Mouse (Mus musculus) urinary bladder, postnatal 14 days (tissue): ENCODE results near the gene Zfp825.
"Not testable (repeated sequence)": the region's sequence is repeated elsewhere in the genome, so short reads cannot be mapped to it uniquely, and the experiment has no call there.

ENCODE experiments used
- DNase-seq: peaks from one replicate; pipeline ENCODE4 v3.0.0; 2021; ENCODE audit warnings: low spot score

Zfp825 gene

GRCm38 (mm10) chr13:74493911-74494679 lies at the start of gene Zfp825:
Zfp825 (minus strand) TSS chr13:74493992.
- peak; percentile 72 for DNase-seq

- not testable (repeated sequence) for DNase-seq
These were observed 41.6 kb upstream of the Zfp825 start for GRCm38 (mm10) chr13:74535418-74535817.

- DNase-seq = peak; percentile 52
These were observed 41.1 kb upstream of the Zfp825 start for GRCm38 (mm10) chr13:74534864-74535263.

GRCm38 (mm10) chr13:74534096-74534495 lies 40.3 kb upstream of the Zfp825 start:
- DNase-seq = no peak

GRCm38 (mm10) chr13:74531251-74531650 lies 37.5 kb upstream of the Zfp825 start:
- not testable (repeated sequence) for DNase-seq

- DNase-seq = not testable (repeated sequence)
These were observed 35.6 kb upstream of the Zfp825 start for GRCm38 (mm10) chr13:74529372-74529715.

- DNase-seq = not testable (repeated sequence)
These were observed 35.0 kb upstream of the Zfp825 start for GRCm38 (mm10) chr13:74528519-74529371.

GRCm38 (mm10) chr13:74522481-74523237 lies 28.9 kb upstream of the Zfp825 start:
- peak; percentile 78 for DNase-seq

- DNase-seq = not testable (repeated sequence)
These were observed 28.3 kb upstream of the Zfp825 start for GRCm38 (mm10) chr13:74522141-74522480.

GRCm38 (mm10) chr13:74507981-74508380 lies 14.2 kb upstream of the Zfp825 start:
- peak; percentile 4 for DNase-seq

GRCm38 (mm10) chr13:74502851-74503250 lies 9.1 kb upstream of the Zfp825 start:
- not testable (repeated sequence) for DNase-seq

- not testable (repeated sequence) for DNase-seq
These were observed 5.9 kb upstream of the Zfp825 start for GRCm38 (mm10) chr13:74499696-74500095.

GRCm38 (mm10) chr13:74484326-74484725 lies 9.5 kb downstream of the Zfp825 start:
- not testable (repeated sequence) for DNase-seq

GRCm38 (mm10) chr13:74471468-74471867 lies 22.3 kb downstream of the Zfp825 start:
- not testable (repeated sequence) for DNase-seq

GRCm38 (mm10) chr13:74462699-74463385 lies 30.9 kb downstream of the Zfp825 start:
- DNase-seq = peak; percentile 81

- not testable (repeated sequence) for DNase-seq
These were observed 31.5 kb downstream of the Zfp825 start for GRCm38 (mm10) chr13:74462318-74462698.

GRCm38 (mm10) chr13:74439895-74440294 lies 53.9 kb downstream of the Zfp825 start:
- DNase-seq = no peak
